Mouse (Mus musculus): ENCODE measurements around the gene 2210010C04Rik. TPM values are rescaled to one million over a fixed set of nuclear protein-coding genes. Genes with fewer than 3 reads are reported as not detected.

2210010C04Rik gene
- polyA plus RNA-seq (2017; shearing (Covaris generic)): 0.08 TPM

DNA sequence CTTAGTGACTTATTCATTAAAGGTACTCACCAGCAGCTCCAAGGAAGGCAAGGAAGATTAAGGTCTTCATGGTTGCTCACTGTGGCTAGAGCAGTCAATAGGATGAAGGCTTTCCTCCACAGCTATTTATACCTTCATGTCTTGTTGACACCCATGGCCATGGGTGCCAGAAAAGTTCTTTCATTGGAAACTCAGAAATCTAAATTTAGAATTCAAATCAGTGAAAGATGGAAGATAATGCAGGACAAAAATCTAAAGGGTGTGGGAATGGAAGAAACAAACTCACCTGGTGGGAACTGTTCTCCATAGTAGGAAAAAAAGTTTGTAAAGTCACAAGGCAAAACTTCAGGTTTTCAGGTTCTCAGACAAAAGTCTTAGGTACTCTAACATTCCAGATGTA lies at the start of gene 2210010C04Rik:
2210010C04Rik (minus strand) TSS at position 101 of the 400 bp plus-strand sequence.

DNA sequence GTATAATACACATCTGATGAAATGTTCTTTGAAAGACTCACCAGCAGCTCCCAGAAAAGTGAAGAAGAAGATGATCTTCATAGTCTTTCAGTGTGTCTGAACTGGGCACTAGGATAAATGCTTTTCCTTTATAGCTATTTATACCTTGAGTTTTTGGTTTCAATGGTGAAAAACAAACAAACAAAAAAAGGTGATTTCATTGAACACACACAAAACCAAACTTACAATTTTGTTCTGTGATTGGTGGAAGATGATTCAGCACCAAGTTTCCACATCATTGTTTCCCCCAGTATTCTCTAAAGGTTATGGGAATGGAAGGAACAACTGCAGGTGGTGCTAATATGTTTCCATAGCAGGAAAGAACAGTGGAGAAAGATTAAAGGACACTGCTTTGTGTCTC lies 35.9 kb downstream of the 2210010C04Rik start, which contains the start of gene Gm2663:
Gm2663 (minus strand) TSS at position 101 of the 400 bp plus-strand sequence.

Other genes starting within 250 kb of the 2210010C04Rik start
- 0.19 TPM for gene Moxd2, start 148.0 kb downstream of the 2210010C04Rik start, polyA plus RNA-seq (2017; shearing (Covaris generic))
- not detected for gene Prss58, start 135.1 kb downstream of the 2210010C04Rik start, polyA plus RNA-seq (2017; shearing (Covaris generic))
- gene 1700074P13Rik, start 95.0 kb downstream of the 2210010C04Rik start, polyA plus RNA-seq (2017; shearing (Covaris generic)): not detected
- gene Gm4744, start 83.6 kb downstream of the 2210010C04Rik start, polyA plus RNA-seq (2017; shearing (Covaris generic)): not detected
- not detected for gene 1810009J06Rik, start 70.8 kb downstream of the 2210010C04Rik start, polyA plus RNA-seq (2017; shearing (Covaris generic))
- 0.77 TPM for gene Gm2663, start 36.0 kb downstream of the 2210010C04Rik start, polyA plus RNA-seq (2017; shearing (Covaris generic))